Mouse (Mus musculus): ENCODE measurements at regions not wholly inside any gene's neighbourhood (a gene's known extent, or its start where the extent isn't known, plus 50 kb on each side); places are given as distances from the start of the nearest gene placed in this dataset.
"Not testable (repeated sequence)": the region's sequence is repeated elsewhere in the genome, so short reads cannot be mapped to it uniquely, and the experiment has no call there.

- no peak for DNase-seq (ENCODE audit: low spot score in 2 of 2)
These were observed 159.7 kb upstream of the Smlr1 start for GRCm38 (mm10) chr10:25695798-25696197.

GRCm38 (mm10) chr10:25681243-25681642 lies 145.2 kb upstream of the Smlr1 start:
- peak in 1 of 2 experiments; percentile 4 for DNase-seq (ENCODE audit: low spot score in 2 of 2)

GRCm38 (mm10) chr10:25677889-25678288 lies 141.8 kb upstream of the Smlr1 start:
- DNase-seq (ENCODE audit: low spot score in 2 of 2) = no peak

GRCm38 (mm10) chr10:25675368-25675767 lies 139.3 kb upstream of the Smlr1 start:
- no peak for DNase-seq (ENCODE audit: low spot score in 2 of 2)

- DNase-seq (ENCODE audit: low spot score in 2 of 2) = no peak
These were observed 134.0 kb upstream of the Smlr1 start for GRCm38 (mm10) chr10:25670061-25670460.

- DNase-seq (ENCODE audit: low spot score in 2 of 2) = no peak
These were observed 116.9 kb upstream of the Smlr1 start for GRCm38 (mm10) chr10:25652742-25653563.

- no peak for DNase-seq (ENCODE audit: low spot score in 2 of 2)
These were observed 111.7 kb upstream of the Smlr1 start for GRCm38 (mm10) chr10:25647740-25648139.

- no peak for DNase-seq (ENCODE audit: low spot score in 2 of 2)
These were observed 107.5 kb upstream of the Smlr1 start for GRCm38 (mm10) chr10:25643518-25643993.

GRCm38 (mm10) chr10:25642079-25642696 lies 106.1 kb upstream of the Smlr1 start:
- DNase-seq (ENCODE audit: low spot score in 2 of 2) = no peak

- no peak for DNase-seq (ENCODE audit: low spot score in 2 of 2)
These were observed 97.1 kb upstream of the Smlr1 start for GRCm38 (mm10) chr10:25633058-25633614.

GRCm38 (mm10) chr10:25632306-25632705 lies 96.2 kb upstream of the Smlr1 start:
- DNase-seq (ENCODE audit: low spot score in 2 of 2) = no peak

GRCm38 (mm10) chr10:25622585-25622984 lies 86.5 kb upstream of the Smlr1 start:
- DNase-seq (ENCODE audit: low spot score in 2 of 2) = no peak

GRCm38 (mm10) chr10:25621747-25622134 lies 85.7 kb upstream of the Smlr1 start:
- not testable (repeated sequence) for DNase-seq (ENCODE audit: low spot score in 2 of 2)

- DNase-seq (ENCODE audit: low spot score in 2 of 2) = no peak
These were observed 85.1 kb upstream of the Smlr1 start for GRCm38 (mm10) chr10:25620939-25621746.

GRCm38 (mm10) chr10:25619702-25620101 lies 83.6 kb upstream of the Smlr1 start:
- no peak for DNase-seq (ENCODE audit: low spot score in 2 of 2)

- DNase-seq (ENCODE audit: low spot score in 2 of 2) = no peak
These were observed 65.4 kb upstream of the Smlr1 start for GRCm38 (mm10) chr10:25601471-25601870.

- no peak for DNase-seq (ENCODE audit: low spot score in 2 of 2)
These were observed 53.2 kb upstream of the Smlr1 start for GRCm38 (mm10) chr10:25589316-25589645.

- no peak for DNase-seq (ENCODE audit: low spot score in 2 of 2)
These were observed 52.7 kb upstream of the Smlr1 start for GRCm38 (mm10) chr10:25588611-25589315.
